Mouse (Mus musculus) lung, postnatal 0 days (tissue): ENCODE measurements around the gene Elmod1. TPM values are rescaled to one million over a fixed set of nuclear protein-coding genes. Genes with fewer than 3 reads are reported as not detected.
A peak's percentile ranks its signal among the peaks of the same experiment; 100 is the strongest.
"Not testable (repeated sequence)": the region's sequence is repeated elsewhere in the genome, so short reads cannot be mapped to it uniquely, and the experiment has no call there.

Source experiments
- ATAC-seq: fragments of 200-750 bp; cut with Nextera tagmentation; 2 replicates; pipeline ENCODE4 v1.8.0; 2017; ENCODE audit warnings: moderate library complexity
- DNase-seq: peaks from one replicate; pipeline ENCODE4 v3.0.0-alpha.2; 2016; ENCODE audit warnings: low spot score
- H3K27ac ChIP-seq: fragments of 300-500 bp; sonication (generic); 2 replicates; pipeline ENCODE4 v1.5.1; 2014; ENCODE audit warnings: antibody characterized with exemption, mild to moderate bottlenecking, low read length, mixed read lengths
- H3K27me3 ChIP-seq: fragments of 300-500 bp; sonication (generic); replicated peaks from 2 replicates; pipeline ENCODE4 v1.6.1; 2014; ENCODE audit warnings: low read length, mixed read lengths; ENCODE audit not compliant: insufficient read depth
- H3K36me3 ChIP-seq: fragments of 300-500 bp; sonication (generic); 2 replicates; pipeline ENCODE4 v1.6.1; 2014; ENCODE audit warnings: low read length, mixed read lengths; ENCODE audit not compliant: insufficient read depth
- H3K4me1 ChIP-seq: fragments of 300-500 bp; sonication (generic); 2 replicates; pipeline ENCODE4 v1.6.1; 2014; ENCODE audit warnings: antibody characterized with exemption, low read depth, low read length, mixed read lengths; ENCODE audit not compliant: insufficient read depth
- H3K4me2 ChIP-seq: fragments of 300-500 bp; sonication (generic); replicated peaks from 2 replicates; pipeline ENCODE4 v1.6.1; 2014; ENCODE audit warnings: low read depth, mild to moderate bottlenecking, low read length, moderate library complexity, mixed read lengths
- H3K4me3 ChIP-seq: fragments of 300-500 bp; sonication (generic); 2 replicates; pipeline ENCODE4 v1.5.1; 2014; ENCODE audit warnings: low read depth, low read length
- H3K9ac ChIP-seq: fragments of 300-500 bp; sonication (generic); replicated peaks from 2 replicates; pipeline ENCODE4 v1.6.1; 2014; ENCODE audit warnings: low read depth, mild to moderate bottlenecking
- H3K9me3 ChIP-seq: fragments of 300-500 bp; sonication (generic); 2 replicates; pipeline ENCODE4 v1.6.1; 2016; ENCODE audit warnings: low read length, mixed read lengths
- CTCF ChIP-seq: IDR thresholded peaks from 2 replicates; pipeline ENCODE4 v1.5.1; 2016; ENCODE audit warnings: antibody characterized with exemption, mild to moderate bottlenecking
- EP300 ChIP-seq: IDR thresholded peaks from 2 replicates; pipeline ENCODE4 v1.6.1; 2016; ENCODE audit warnings: antibody characterized with exemption, mild to moderate bottlenecking, control low read depth
- whole genome bisulfite sequencing: fragments of 180-500 bp; shearing (Covaris S2); extraction: QIAGEN DNeasy Blood & Tissue Kit; methylation state at CpG from one replicate; pipeline ENCODE4 v1.1.7; 2014; 5-methylcytosine and 5-hydroxymethylcytosine counted together
- polyA plus RNA-seq: library from polyadenylated mRNA; unstranded; fragments of >200 nt; fragmentation: Nextera tagmentation; extraction: Ambion mirVana; gene quantifications from 2 replicates; pipeline ENCODE4 v1.2.1, GENCODE M21; 2015

The Elmod1 gene
- polyA plus RNA-seq: 1.2 and 1.8 TPM in 2 replicates

DNA sequence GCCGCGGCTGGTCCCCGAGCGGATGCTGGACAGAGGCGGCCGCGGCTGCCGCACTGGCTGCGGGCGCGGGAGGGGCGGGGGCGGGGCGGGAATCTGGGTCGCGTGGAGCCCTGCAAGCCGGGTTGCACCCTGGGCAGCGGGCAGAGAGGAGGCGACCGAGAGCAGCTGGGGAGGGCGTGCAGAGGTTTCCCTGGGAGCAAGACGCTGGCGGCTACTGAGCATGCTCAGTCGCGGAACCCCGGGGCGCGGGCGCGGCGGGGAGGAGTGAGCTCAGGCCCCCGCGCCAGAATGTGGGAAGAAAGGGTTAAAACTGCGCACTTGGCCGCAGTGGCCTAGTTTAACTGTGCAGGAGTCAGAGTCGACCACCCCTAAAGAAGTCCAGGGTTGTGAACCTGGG, at the start of gene Elmod1:
Elmod1 (minus strand) TSS at position 180 of the 397 bp plus-strand sequence.
- H3K4me1 ChIP-seq: no peaks in the 10 kb centered on the region; the same call in 1 of the 2 replicates
- TF ChIP-seq CTCF (peak; percentile 39), EP300 (no peak)
- no peak within 1 kb of the TSS for H3K9ac ChIP-seq
- H3K27me3 ChIP-seq: peaks cover 21% of the 10 kb centered on the region
- H3K36me3 ChIP-seq: no peaks in the 10 kb centered on the region
- H3K4me3 ChIP-seq: peak within 1 kb of the TSS; percentile 28
- peak; percentile 43 for DNase-seq
- no peaks in the 10 kb centered on the region for H3K9me3 ChIP-seq
- H3K4me2 ChIP-seq: peak within 1 kb of the TSS; percentile 47
- WGBS: 4% methylated on average over 35 of the region's 36 CpGs
- peak; percentile 65 for ATAC-seq
- no peak within 1 kb of the TSS for H3K27ac ChIP-seq

- DNase-seq: peak; percentile 45
- peak; percentile 43; the same call in 1 of the 2 replicates for ATAC-seq
- no peaks in the 10 kb centered on the region for H3K4me1 ChIP-seq
- WGBS: 46% methylated on average over 3 of the region's 3 CpGs
- H3K4me3 ChIP-seq: no peak overlapping the region
- TF ChIP-seq EP300: no peak
- TF ChIP-seq CTCF: no peak
- no peak overlapping the region for H3K9ac ChIP-seq
- H3K36me3 ChIP-seq: no peaks in the 10 kb centered on the region
- no peaks in the 10 kb centered on the region for H3K9me3 ChIP-seq
- no peak overlapping the region for H3K4me2 ChIP-seq
- H3K27ac ChIP-seq: no peak overlapping the region
- no peaks in the 10 kb centered on the region for H3K27me3 ChIP-seq
Measured at GRCm38 (mm10) chr9:54022795-54023194, 47.7 kb upstream of the Elmod1 start.

- TF ChIP-seq CTCF (no peak), EP300 (no peak)
- no peaks in the 10 kb centered on the region for H3K36me3 ChIP-seq
- H3K4me3 ChIP-seq: no peak overlapping the region
- H3K27me3 ChIP-seq: no peaks in the 10 kb centered on the region
- H3K9ac ChIP-seq: no peak overlapping the region
- H3K4me2 ChIP-seq: no peak overlapping the region
- H3K9me3 ChIP-seq: no peaks in the 10 kb centered on the region
- no peak for ATAC-seq
- no peaks in the 10 kb centered on the region for H3K4me1 ChIP-seq
- WGBS: 56% methylated on average over 1 of the region's 1 CpGs
- no peak for DNase-seq
- H3K27ac ChIP-seq: no peak overlapping the region
Measured at GRCm38 (mm10) chr9:53994528-53994927, 19.4 kb upstream of the Elmod1 start.

DNA sequence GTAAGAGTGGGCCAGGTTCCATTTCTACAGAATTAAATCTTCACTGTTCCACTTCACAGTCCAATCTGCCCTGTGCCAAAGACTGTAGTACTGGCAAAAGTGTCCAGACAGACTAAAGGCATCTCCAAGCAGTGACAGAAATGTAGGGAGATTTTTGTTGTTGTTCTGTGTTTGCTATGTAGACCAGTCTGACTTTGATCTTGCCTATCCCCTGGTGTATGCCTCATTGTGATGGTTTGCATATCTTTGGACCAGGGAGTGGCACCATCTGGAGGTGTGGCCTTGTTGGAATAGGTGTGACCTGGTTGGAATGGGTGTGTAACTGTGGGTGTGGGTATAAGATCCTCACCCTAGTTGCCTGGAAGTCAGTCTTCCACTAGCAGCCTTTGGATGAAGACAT, 17.5 kb upstream of the Elmod1 start:
- not testable (repeated sequence) for H3K9ac ChIP-seq, H3K4me3 ChIP-seq, H3K27me3 ChIP-seq, H3K4me1 ChIP-seq, H3K36me3 ChIP-seq, DNase-seq, ATAC-seq, H3K9me3 ChIP-seq, H3K4me2 ChIP-seq, H3K27ac ChIP-seq

GRCm38 (mm10) chr9:53990921-53991320, 15.8 kb upstream of the Elmod1 start:
- peak; percentile 50; the same call in 1 of the 2 replicates for ATAC-seq
- H3K4me1 ChIP-seq: no peaks in the 10 kb centered on the region
- H3K36me3 ChIP-seq: no peaks in the 10 kb centered on the region
- peak; percentile 83 for DNase-seq
- H3K4me3 ChIP-seq: no peak overlapping the region
- H3K4me2 ChIP-seq: no peak overlapping the region
- no peaks in the 10 kb centered on the region for H3K9me3 ChIP-seq
- no peak overlapping the region for H3K27ac ChIP-seq
- no peaks in the 10 kb centered on the region for H3K27me3 ChIP-seq
- H3K9ac ChIP-seq: no peak overlapping the region
- WGBS: 5% methylated on average over 3 of the region's 3 CpGs
- TF ChIP-seq CTCF (peak; percentile 92), EP300 (no peak)

- TF ChIP-seq CTCF (peak; percentile 69), EP300 (no peak)
- H3K9me3 ChIP-seq: no peaks in the 10 kb centered on the region
- H3K27ac ChIP-seq: no peak overlapping the region
- no peak overlapping the region for H3K4me3 ChIP-seq
- no peak overlapping the region for H3K4me2 ChIP-seq
- peak; percentile 52 for DNase-seq
- H3K27me3 ChIP-seq: no peaks in the 10 kb centered on the region
- no peaks in the 10 kb centered on the region for H3K36me3 ChIP-seq
- H3K4me1 ChIP-seq: no peaks in the 10 kb centered on the region
- H3K9ac ChIP-seq: no peak overlapping the region
- ATAC-seq: no peak
- WGBS: 19% methylated on average over 3 of the region's 3 CpGs
Measured at GRCm38 (mm10) chr9:53986972-53987371, 11.9 kb upstream of the Elmod1 start.

GRCm38 (mm10) chr9:53984868-53985267, 9.8 kb upstream of the Elmod1 start:
- no peaks in the 10 kb centered on the region for H3K27me3 ChIP-seq
- H3K36me3 ChIP-seq: no peaks in the 10 kb centered on the region
- H3K4me2 ChIP-seq: no peak overlapping the region
- DNase-seq (peak; percentile 22), ATAC-seq (no peak)
- H3K27ac ChIP-seq: no peak overlapping the region
- H3K4me1 ChIP-seq: no peaks in the 10 kb centered on the region
- no peak overlapping the region for H3K9ac ChIP-seq
- 33% methylated on average over 9 of the region's 9 CpGs for WGBS
- no peaks in the 10 kb centered on the region for H3K9me3 ChIP-seq
- H3K4me3 ChIP-seq: no peak overlapping the region
- TF ChIP-seq CTCF (peak; percentile 70), EP300 (no peak)
